Mouse (Mus musculus) lung, postnatal 0 days (tissue): ENCODE results near the gene Enpp5.

Source experiments
- CTCF ChIP-seq: IDR thresholded peaks from 2 replicates; pipeline ENCODE4 v1.5.1; 2016; ENCODE audit warnings: antibody characterized with exemption, mild to moderate bottlenecking
- EP300 ChIP-seq: IDR thresholded peaks from 2 replicates; pipeline ENCODE4 v1.6.1; 2016; ENCODE audit warnings: antibody characterized with exemption, mild to moderate bottlenecking, control low read depth

DNA sequence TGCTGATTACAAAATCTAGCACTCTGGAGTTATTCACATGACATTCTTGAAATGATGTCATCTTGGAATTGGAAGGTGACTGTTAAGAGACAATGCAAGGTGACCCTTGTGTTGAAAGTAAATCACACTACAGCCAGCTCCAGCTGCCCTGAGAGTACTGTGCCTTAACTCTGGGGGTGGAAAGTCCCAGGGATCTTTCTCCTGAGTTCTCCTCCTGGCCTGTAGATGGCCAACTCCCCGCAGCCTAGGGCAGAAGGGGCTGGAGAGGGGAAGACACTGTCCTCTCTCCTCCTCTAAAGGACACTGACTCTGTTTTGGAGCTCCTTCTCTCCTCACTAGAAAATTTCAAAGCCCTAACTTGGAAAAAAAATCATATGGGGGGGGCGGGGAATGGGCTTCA is 12.9 kb downstream of the Enpp5 start:
- peak; percentile 37; the same call in 1 of the 2 replicates for TF ChIP-seq CTCF
- no peak for TF ChIP-seq EP300
